Mouse (Mus musculus) leukemia stem cell, adult 10-12 weeks (primary cell): ENCODE results near the gene Tle6. TPM values are rescaled to one million over a fixed set of nuclear protein-coding genes. Genes with fewer than 3 reads are reported as not detected.

Experiments
- polyA plus RNA-seq: library from polyadenylated mRNA; stranded (reverse); fragments of >175 nt; gene quantifications from 2 replicates; pipeline ENCODE4 v1.2.3, GENCODE M21; 2012; ENCODE audit warnings: low replicate concordance

Gene Tle6
- polyA plus RNA-seq, result 1.3 and 9.1 TPM in 2 replicates

GRCm38 (mm10) chr10:81600738-81601203 lies at the start of gene Tle6:
Tle6 (minus strand) TSS chr10:81601073.

GRCm38 (mm10) chr10:81648803-81649775 lies 48.2 kb upstream of the Tle6 start, which contains the start of gene Gm10778:
Gm10778 (plus strand) TSS chr10:81649059.

GRCm38 (mm10) chr10:81628390-81628789 lies 27.5 kb upstream of the Tle6 start, which contains the start of gene Ankrd24:
Ankrd24 (plus strand) TSS chr10:81628540.

GRCm38 (mm10) chr10:81626994-81627835 lies 26.3 kb upstream of the Tle6 start, which contains the start of gene Sirt6:
Sirt6 (minus strand) TSS chr10:81627797.

GRCm38 (mm10) chr10:81605974-81606751 lies 5.3 kb upstream of the Tle6 start, which contains the start of gene BC025920:
BC025920 (plus strand) TSS chr10:81606270.

GRCm38 (mm10) chr10:81574081-81575056 lies 26.5 kb downstream of the Tle6 start, which contains the start of gene Tle2:
Tle2 (plus strand) TSS chr10:81574561.

GRCm38 (mm10) chr10:81559163-81559626 lies 41.7 kb downstream of the Tle6 start, which contains the start of gene Aes:
Aes (plus strand) TSS chr10:81559488.

GRCm38 (mm10) chr10:81545161-81545747 lies 55.6 kb downstream of the Tle6 start, which contains the start of gene Gna11:
Gna11 (minus strand) TSS chr10:81545190.

Other genes starting within 250 kb of the Tle6 start
- gene Mfsd12, start 243.6 kb downstream of the Tle6 start, polyA plus RNA-seq, result 68.4 and 74.4 TPM in 2 replicates
- gene 4930404N11Rik, start 235.3 kb downstream of the Tle6 start, polyA plus RNA-seq, result 10.6 and 16.6 TPM in 2 replicates
- 99.5 and 103 TPM in 2 replicates for gene Fzr1, start 222.6 kb downstream of the Tle6 start, polyA plus RNA-seq
- gene Dohh, start 216.6 kb downstream of the Tle6 start, polyA plus RNA-seq, result 206 and 254 TPM in 2 replicates
- gene Gm48551, start 216.6 kb downstream of the Tle6 start, polyA plus RNA-seq, result 0.33 and 0.42 TPM in 2 replicates
- gene Gm48552, start 212.1 kb downstream of the Tle6 start, polyA plus RNA-seq, result 3.7 and 10.5 TPM in 2 replicates
- 0.68 and 2.2 TPM in 2 replicates for gene Smim24, start 208.0 kb downstream of the Tle6 start, polyA plus RNA-seq
- 206 and 375 TPM in 2 replicates for gene Nfic, start 145.4 kb downstream of the Tle6 start, polyA plus RNA-seq
- 0.23 and 0.60 TPM in 2 replicates for gene Celf5, start 118.4 kb downstream of the Tle6 start, polyA plus RNA-seq
- gene Ncln, start 104.7 kb downstream of the Tle6 start, polyA plus RNA-seq, result 296 and 494 TPM in 2 replicates
- 34.9 and 78.0 TPM in 2 replicates for gene S1pr4, start 100.9 kb downstream of the Tle6 start, polyA plus RNA-seq
- gene Gna15, start 76.8 kb downstream of the Tle6 start, polyA plus RNA-seq, result 30.2 and 35.0 TPM in 2 replicates
- 21.9 and 22.6 TPM in 2 replicates for gene Gna11, start 55.9 kb downstream of the Tle6 start, polyA plus RNA-seq
- gene Aes, start 41.6 kb downstream of the Tle6 start, polyA plus RNA-seq, result 1,673 and 2,193 TPM in 2 replicates
- 4.1 and 5.9 TPM in 2 replicates for gene Tle2, start 26.5 kb downstream of the Tle6 start, polyA plus RNA-seq
- 0.33 and 0.99 TPM in 2 replicates for gene BC025920, start 5.2 kb upstream of the Tle6 start, polyA plus RNA-seq
- gene Sirt6, start 26.7 kb upstream of the Tle6 start, polyA plus RNA-seq, result 83.0 and 132 TPM in 2 replicates
- 8.5 and 13.2 TPM in 2 replicates for gene Ankrd24, start 27.5 kb upstream of the Tle6 start, polyA plus RNA-seq
- 0.22 TPM in 1 of 2 replicates, not detected in the other for gene Gm10778, start 48.0 kb upstream of the Tle6 start, polyA plus RNA-seq
- 0.20 TPM in 1 of 2 replicates, not detected in the other for gene Zfp433, start 103.8 kb upstream of the Tle6 start, polyA plus RNA-seq
- not detected in 2 replicates for gene Gm3055, start 170.1 kb upstream of the Tle6 start, polyA plus RNA-seq
- gene Gm4767, start 211.1 kb upstream of the Tle6 start, polyA plus RNA-seq, result 0.09 TPM in 1 of 2 replicates, not detected in the other